Mouse (Mus musculus): ENCODE measurements around the gene D3Ertd254e. TPM values are rescaled to one million over a fixed set of nuclear protein-coding genes. Genes with fewer than 3 reads are reported as not detected.

The D3Ertd254e gene
- total RNA-seq, 1 experiment from 2014 or later, result 5.9 TPM

DNA sequence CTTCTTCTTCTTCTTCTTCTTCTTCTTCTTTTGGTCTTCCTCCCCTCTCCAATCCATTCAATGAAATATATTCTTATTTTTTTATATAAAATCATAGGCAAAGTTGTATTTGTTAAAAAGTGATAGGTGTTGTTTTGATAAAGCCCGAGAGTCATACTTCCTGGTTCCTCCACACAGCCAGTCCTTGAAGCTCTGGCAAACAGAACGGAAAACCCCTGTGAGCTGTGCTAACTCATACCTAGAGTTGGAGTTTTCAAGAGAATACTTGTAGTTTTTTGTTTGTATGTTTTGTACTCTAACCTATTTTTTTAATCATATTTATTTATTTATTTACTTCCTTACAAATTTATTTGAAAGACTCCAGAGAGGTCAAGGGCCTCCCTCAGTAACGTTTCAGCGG lies 61.9 kb downstream of the D3Ertd254e start:
- no peak for DNase-seq

Other genes starting within 250 kb of the D3Ertd254e start
- 57.7 and 60.2 TPM in 2 replicates for gene Dcun1d1, start 213.6 kb upstream of the D3Ertd254e start, total RNA-seq (2021)
- 89.4 and 90.7 TPM in 2 replicates for gene Mccc1, start 150.3 kb upstream of the D3Ertd254e start, total RNA-seq (2021)
- 0.15 TPM in 1 of 2 replicates, not detected in the other for gene Ccdc144b, start 97.5 kb upstream of the D3Ertd254e start, total RNA-seq (2021)
- 42.4 and 48.5 TPM in 2 replicates for gene Acad9, start 85.0 kb upstream of the D3Ertd254e start, total RNA-seq (2021)
- gene Qrfpr, start 71.3 kb downstream of the D3Ertd254e start, total RNA-seq (2021), result not detected in 2 replicates

Measured in adrenal gland, postnatal 14 days (tissue).